Comparison of ENCODE assay signal across 11 mouse cellular contexts in the genomic region with DNA sequence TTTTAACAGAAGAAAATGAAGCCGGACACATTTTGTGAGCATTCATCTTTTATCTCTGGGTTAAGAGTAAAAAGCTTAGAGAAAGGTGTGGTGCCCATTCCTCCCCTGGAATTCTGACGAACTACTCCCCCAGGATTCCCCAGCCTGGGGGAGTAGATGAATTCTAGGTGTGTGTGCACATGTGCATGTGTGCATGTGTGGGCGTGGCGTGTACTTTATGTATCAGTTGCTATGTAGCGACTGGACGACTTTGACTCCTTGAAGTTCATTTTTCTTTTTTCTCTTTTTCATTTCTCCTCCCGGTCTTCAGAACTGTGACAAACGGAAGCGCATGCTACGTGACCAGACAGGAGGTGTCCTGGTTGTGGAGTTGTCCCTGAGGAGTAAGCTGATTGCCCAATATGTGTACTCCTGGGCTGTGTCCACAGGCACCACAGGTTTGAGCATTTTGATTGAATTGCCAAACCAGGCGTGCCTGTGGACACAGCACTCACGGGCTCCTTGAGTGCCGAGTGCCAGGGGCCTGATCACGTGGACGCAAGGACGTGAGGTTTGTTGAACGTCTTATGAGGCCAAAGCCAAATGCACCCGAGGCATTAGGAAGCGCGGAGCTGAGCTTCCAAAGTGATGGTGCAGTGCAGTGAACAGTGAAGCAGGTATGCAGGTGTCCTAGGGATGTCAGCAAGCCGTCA. TPM values are rescaled to one million over a fixed set of nuclear protein-coding genes. Genes with fewer than 3 reads are reported as not detected.
DNase-seq lines count a peak whose midpoint lies in the region; ATAC-seq and TF ChIP-seq lines count a peak whose summit lies in the region.
"Had no signal": no experiment of that assay in that cellular context is flagged by ENCODE, and none has a peak within 500 bp of the region (broad histone marks: within the 10 kb centered on the region; RNA-seq: fewer than 3 reads in every experiment).

No protein-coding gene starts in this region.

- no peak overlapping the region for H3K9ac ChIP-seq in kidney, embryonic 14.5 days (ENCODE audit: low read depth, low read length)
- H3K9ac ChIP-seq in intestine, embryonic 16.5 days (ENCODE audit: low read depth, low read length), result no peak overlapping the region
- no peak overlapping the region for H3K9ac ChIP-seq in liver, embryonic 14.5 days (replicated peaks)
- H3K9ac ChIP-seq: forebrain, embryonic 13.5 days; heart, embryonic 13.5 days; limb, embryonic 13.5 days had no signal

- no peak overlapping the region for H3K27ac ChIP-seq in kidney, embryonic 14.5 days (ENCODE audit: low read depth, low read length)
- no peak overlapping the region; the same call in 1 of the 2 replicates for H3K27ac ChIP-seq in intestine, embryonic 16.5 days (ENCODE audit: low read length)
- no peak overlapping the region for H3K27ac ChIP-seq in liver, embryonic 14.5 days
- H3K27ac ChIP-seq: forebrain, embryonic 13.5 days; heart, embryonic 13.5 days; limb, embryonic 13.5 days had no signal

- TF ChIP-seq CTCF in liver, embryonic 14.5 days (IDR thresholded peaks at IDR 0.05; ENCODE audit: low read depth), result no peak

- H3K27me3 ChIP-seq in kidney, embryonic 14.5 days (ENCODE audit: control insufficient read depth, insufficient read depth, low read length), result no peaks in the 10 kb centered on the region
- H3K27me3 ChIP-seq in intestine, embryonic 16.5 days (replicated peaks; ENCODE audit: control insufficient read depth, insufficient read depth, low read length), result no peaks in the 10 kb centered on the region
- no peaks in the 10 kb centered on the region for H3K27me3 ChIP-seq in liver, embryonic 14.5 days (ENCODE audit: control insufficient read depth, insufficient read depth, low read length)
- H3K27me3 ChIP-seq: forebrain, embryonic 13.5 days; heart, embryonic 13.5 days; limb, embryonic 13.5 days had no signal

- peak; percentile 20 for DNase-seq in kidney, adult 9 months
- peak in 1 of 3 experiments; percentile 17 for DNase-seq in liver, embryonic 14.5 days (ENCODE audit: low read depth in 3 of 3, low spot score in 3 of 3)
- DNase-seq in lung, postnatal 4 days, result peak; percentile 77 to 91
- DNase-seq in embryo, embryonic 9.5 days (ENCODE audit: extremely low spot score), result no peak
- DNase-seq in gastrocnemius, postnatal 25 days, result no peak
- DNase-seq: embryo, embryonic 11 days had no signal

- H3K4me1 ChIP-seq in kidney, embryonic 14.5 days (ENCODE audit: control insufficient read depth, insufficient read depth, low read length), result peaks cover 6% of the 10 kb centered on the region; the same call in 1 of the 2 replicates
- peaks cover 13% of the 10 kb centered on the region; the same call in 1 of the 2 replicates for H3K4me1 ChIP-seq in intestine, embryonic 16.5 days (ENCODE audit: control insufficient read depth, insufficient read depth, low read length)
- H3K4me1 ChIP-seq in liver, embryonic 14.5 days (replicated peaks; ENCODE audit: control insufficient read depth in 2 of 2, insufficient read depth in 2 of 2, low read length in 1 of 2), result peaks cover 0 to 2% of the 10 kb centered on the region in 2 experiments; a peak in 1 of 4 replicates
- H3K4me1 ChIP-seq: forebrain, embryonic 13.5 days had no signal

- H3K4me3 ChIP-seq in kidney, embryonic 14.5 days (ENCODE audit: low read length), result no peak overlapping the region
- no peak overlapping the region for H3K4me3 ChIP-seq in intestine, embryonic 16.5 days (ENCODE audit: low read length)
- H3K4me3 ChIP-seq in liver, embryonic 14.5 days (ENCODE audit: insufficient read depth in 1 of 2, low read depth in 2 of 2, low read length in 2 of 2), result no peak overlapping the region
- H3K4me3 ChIP-seq: forebrain, embryonic 13.5 days; heart, embryonic 13.5 days; limb, embryonic 13.5 days had no signal

- H3K4me2 ChIP-seq in kidney, embryonic 14.5 days (replicated peaks; ENCODE audit: low read depth, low read length), result no peak overlapping the region
- H3K4me2 ChIP-seq in intestine, embryonic 16.5 days (ENCODE audit: low read depth, low read length), result no peak overlapping the region
- H3K4me2 ChIP-seq in liver, embryonic 14.5 days (ENCODE audit: low read depth), result no peak overlapping the region
- H3K4me2 ChIP-seq: forebrain, embryonic 13.5 days; heart, embryonic 13.5 days; limb, embryonic 13.5 days had no signal

- no peak for ATAC-seq in kidney, embryonic 14.5 days (ENCODE audit: low FRiP score, low TSS enrichment)
- ATAC-seq in intestine, embryonic 16.5 days, result peak; percentile 63
- ATAC-seq in liver, embryonic 14.5 days (ENCODE audit: insufficient read depth), result peak; percentile 59
- ATAC-seq: forebrain, embryonic 13.5 days had no signal

- H3K9me3 ChIP-seq in kidney, embryonic 14.5 days (ENCODE audit: control insufficient read depth, low read length), result no peaks in the 10 kb centered on the region
- no peaks in the 10 kb centered on the region for H3K9me3 ChIP-seq in intestine, embryonic 16.5 days (ENCODE audit: control insufficient read depth, low read length)
- no peaks in the 10 kb centered on the region for H3K9me3 ChIP-seq in liver, embryonic 14.5 days (ENCODE audit: control insufficient read depth, low read length)
- H3K9me3 ChIP-seq: forebrain, embryonic 13.5 days; heart, embryonic 13.5 days; limb, embryonic 13.5 days had no signal

- H3K36me3 ChIP-seq in kidney, embryonic 14.5 days (ENCODE audit: control insufficient read depth, insufficient read depth, low read length), result no peaks in the 10 kb centered on the region
- H3K36me3 ChIP-seq in intestine, embryonic 16.5 days (ENCODE audit: control insufficient read depth, insufficient read depth, low read length), result no peaks in the 10 kb centered on the region
- H3K36me3 ChIP-seq in liver, embryonic 14.5 days (replicated peaks; ENCODE audit: control insufficient read depth, insufficient read depth, low read depth), result no peaks in the 10 kb centered on the region
- H3K36me3 ChIP-seq: heart, embryonic 13.5 days; limb, embryonic 13.5 days had no signal

- TF ChIP-seq EP300 in liver, embryonic 14.5 days (IDR thresholded peaks at IDR 0.05; ENCODE audit: low read depth), result no peak

- WGBS in kidney, embryonic 14.5 days, result 86% methylated on average over 21 of the region's 21 CpGs
- 70% methylated on average over 21 of the region's 21 CpGs for WGBS in intestine, embryonic 16.5 days
- WGBS in liver, embryonic 14.5 days (ENCODE audit: insufficient replicate concordance), result 64% methylated on average over 21 of the region's 21 CpGs

RNA-seq across cellular contexts. Expression of a gene that starts 11.9 kb away (rescaled TPM):
- polyA plus RNA-seq in kidney, embryonic 14.5 days (2014; fragmentation: Nextera tagmentation; extraction: Ambion mirVana), result not detected in 2 replicates
- 0.18 TPM in 1 of 2 replicates, not detected in the other for polyA plus RNA-seq in intestine, embryonic 16.5 days (2015; fragmentation: Nextera tagmentation; extraction: Ambion mirVana)
- polyA plus RNA-seq in liver, embryonic 14.5 days (2012; rRNA removed), result 0.01 and 0.08 TPM in 2 replicates
- 0.23 TPM in 1 of 2 replicates, not detected in the other for polyA plus RNA-seq in liver, embryonic 14.5 days (2014; fragmentation: Nextera tagmentation; extraction: Ambion mirVana)
- under 1 TPM in 1 of 2 experiments, not detected in 1; 0.49 TPM for total RNA-seq in gastrocnemius, postnatal 25 days (2021)
- polyA plus RNA-seq: heart, embryonic 13.5 days; limb, embryonic 13.5 days had no signal

RNA-seq across cellular contexts. Expression of a gene that starts 48.6 kb away (rescaled TPM):
- polyA plus RNA-seq in kidney, embryonic 14.5 days (2014; fragmentation: Nextera tagmentation; extraction: Ambion mirVana), result 0.05 TPM in 1 of 2 replicates, not detected in the other
- 0.04 and 0.06 TPM in 2 replicates for polyA plus RNA-seq in intestine, embryonic 16.5 days (2015; fragmentation: Nextera tagmentation; extraction: Ambion mirVana)
- polyA plus RNA-seq in liver, embryonic 14.5 days (2012; rRNA removed), result 0.01 and 0.03 TPM in 2 replicates
- polyA plus RNA-seq in liver, embryonic 14.5 days (2014; fragmentation: Nextera tagmentation; extraction: Ambion mirVana), result not detected in 2 replicates
- under 1 TPM in 1 of 2 experiments, not detected in 1; 0.23 TPM for total RNA-seq in gastrocnemius, postnatal 25 days (2021)
- polyA plus RNA-seq: forebrain, embryonic 13.5 days; heart, embryonic 13.5 days; limb, embryonic 13.5 days had no signal

RNA-seq across cellular contexts. Expression of a gene that starts 59.3 kb away (rescaled TPM):
- 26.3 and 38.1 TPM in 2 replicates for polyA plus RNA-seq in kidney, embryonic 14.5 days (2014; fragmentation: Nextera tagmentation; extraction: Ambion mirVana)
- polyA plus RNA-seq in intestine, embryonic 16.5 days (2015; fragmentation: Nextera tagmentation; extraction: Ambion mirVana), result 589 and 886 TPM in 2 replicates
- 35.2 and 50.3 TPM in 2 replicates for polyA plus RNA-seq in liver, embryonic 14.5 days (2012; rRNA removed)
- 117 and 126 TPM in 2 replicates for polyA plus RNA-seq in liver, embryonic 14.5 days (2014; fragmentation: Nextera tagmentation; extraction: Ambion mirVana)
- 1 to 10 TPM; 3.8 to 4.5 TPM for total RNA-seq in gastrocnemius, postnatal 25 days (2021)

Comparison
In these comparisons a context has a peak if more than half of its experiments do, and no peak if none do; other contexts are left out.
1. DNase-seq: peak in kidney, adult 9 months (single experiment) and lung, postnatal 4 days (2 of 2); none in embryo, embryonic 9.5 days (single experiment) and gastrocnemius, postnatal 25 days (single experiment).